Mouse (Mus musculus): ENCODE measurements around the gene Mfsd12.

GRCm38 (mm10) chr10:81362336-81362949 is 5.2 kb downstream of the Mfsd12 start:
- TF ChIP-seq CTCF (IDR thresholded peaks at IDR 0.05; ENCODE audit: control insufficient read depth, insufficient read depth, insufficient read length) (no peak), MYOD1 (IDR thresholded peaks at IDR 0.05; ENCODE audit: control insufficient read depth, insufficient read length, low read depth) (no peak)

Data from C2C12 (cell line).